Comparison of ENCODE assay signal across 7 mouse cellular contexts in the genomic region with DNA sequence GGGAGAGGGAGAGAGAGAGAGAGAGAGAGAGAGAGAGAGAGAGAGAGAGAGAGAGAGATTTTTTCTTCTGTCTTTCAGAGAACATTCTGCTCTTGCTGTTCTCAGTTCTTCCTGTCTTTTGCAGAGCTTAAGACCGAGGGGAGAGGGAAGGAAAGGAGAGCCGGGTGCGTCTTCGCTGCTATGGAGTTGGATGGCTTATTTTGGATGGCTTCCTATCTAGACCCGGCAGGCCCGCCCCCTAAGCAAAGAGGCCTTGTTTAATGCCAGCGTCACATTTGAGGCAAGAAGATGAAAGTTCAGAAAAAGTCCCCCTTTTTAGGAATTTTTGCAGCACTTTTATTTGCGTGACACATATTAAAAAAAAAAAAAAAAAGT. TPM values are rescaled to one million over a fixed set of nuclear protein-coding genes. Genes with fewer than 3 reads are reported as not detected.
DNase-seq lines count a peak whose midpoint lies in the region; ATAC-seq and TF ChIP-seq lines count a peak whose summit lies in the region.

No protein-coding gene starts in this region.

- no peak for TF ChIP-seq POLR2A in heart, adult 2 months (IDR thresholded peaks at IDR 0.05; ENCODE audit: insufficient read depth, low read depth, low read length)

- no peaks in the 10 kb centered on the region for H3K79me2 ChIP-seq in heart, adult 2 months (replicated peaks; ENCODE audit: control insufficient read depth, insufficient read depth, low read length)

- no peaks in the 10 kb centered on the region for H3K36me3 ChIP-seq in heart, adult 2 months (ENCODE audit: control insufficient read depth, insufficient read depth, low read length)

- TF ChIP-seq CTCF in heart, adult 2 months (IDR thresholded peaks at IDR 0.05) = no peak

- WGBS in heart, adult 2 months = 6% methylated on average over 8 of the region's 8 CpGs

- peak overlapping the region; percentile 83 for H3K9ac ChIP-seq in heart, adult 2 months (ENCODE audit: low read depth, low read length)

- intact Hi-C loops in heart, adult 2 months (cut with DNase I) = loop anchor here (1.0 to 5.0 kb wide), 7 partner anchors 30 to 575 kb away; a partner anchor contains a TSS

- H3K27ac ChIP-seq in heart, adult 2 months = peak overlapping the region; percentile 89

- H3K27me3 ChIP-seq in heart, adult 2 months (ENCODE audit: control insufficient read depth, insufficient read depth, low read length) = no peaks in the 10 kb centered on the region

- no peak for TF ChIP-seq EP300 in heart, adult 2 months (IDR thresholded peaks at IDR 0.05; ENCODE audit: insufficient read depth, low read depth, low read length)

- DNase-seq in thymus, postnatal 4 days = peak; percentile 22
- DNase-seq in thymus, postnatal 36 days = no peak
- DNase-seq in heart, adult 2 months = no peak
- DNase-seq in kidney, postnatal 25 days = peak; percentile 41 to 60
- DNase-seq in Muller cell, postnatal 12 days (ENCODE audit: inconsistent ontology term) = no peak
- no peak for DNase-seq in thymus, postnatal 0 days (ENCODE audit: low spot score)

- peak; percentile 38; the same call in 1 of the 2 replicates for ATAC-seq in megakaryocyte-erythroid progenitor cell, adult 5-6 weeks (replicated peaks; ENCODE audit: low FRiP score, low TSS enrichment, poor library complexity, severe bottlenecking)

- H3K4me3 ChIP-seq in heart, adult 2 months = peak overlapping the region; percentile 53

- H3K4me1 ChIP-seq in heart, adult 2 months (ENCODE audit: control insufficient read depth, insufficient read depth, low read length) = peaks cover 11% of the 10 kb centered on the region

RNA-seq across cellular contexts. Expression of a gene that starts 30.0 kb away (rescaled TPM):
- 100 to 1,000 TPM; 188 to 216 TPM for total RNA-seq in heart, adult 2 months (2021)
- 162 and 185 TPM in 2 replicates for polyA plus RNA-seq in heart, adult 2 months (2012; rRNA removed)
- 48.1 and 63.1 TPM in 2 replicates for total RNA-seq in megakaryocyte-erythroid progenitor cell, adult 5-6 weeks (2014; fragmentation: Nextera tagmentation)
- 9.9 and 30.6 TPM in 2 replicates for total RNA-seq in megakaryocyte-erythroid progenitor cell, adult 5-6 weeks (2017)
- polyA plus RNA-seq in thymus, postnatal 0 days (2015; fragmentation: Nextera tagmentation; extraction: Ambion mirVana) = 93.4 and 93.7 TPM in 2 replicates

Comparison
In these comparisons a context has a peak if more than half of its experiments do, and no peak if none do; other contexts are left out.
1. DNase-seq: peak in thymus, postnatal 4 days (single experiment) and kidney, postnatal 25 days (2 of 2); none in thymus, postnatal 36 days (0 of 2), heart, adult 2 months (0 of 2), Muller cell, postnatal 12 days (single experiment) and thymus, postnatal 0 days (single experiment).